Mouse (Mus musculus): ENCODE results near the gene Rnf216. TPM values are rescaled to one million over a fixed set of nuclear protein-coding genes. Genes with fewer than 3 reads are reported as not detected.
A peak's percentile ranks its signal among the peaks of the same experiment; 100 is the strongest.

Rnf216 gene
- polyA plus RNA-seq, 1 experiment from 2014 or later, result 27.2 TPM

DNA sequence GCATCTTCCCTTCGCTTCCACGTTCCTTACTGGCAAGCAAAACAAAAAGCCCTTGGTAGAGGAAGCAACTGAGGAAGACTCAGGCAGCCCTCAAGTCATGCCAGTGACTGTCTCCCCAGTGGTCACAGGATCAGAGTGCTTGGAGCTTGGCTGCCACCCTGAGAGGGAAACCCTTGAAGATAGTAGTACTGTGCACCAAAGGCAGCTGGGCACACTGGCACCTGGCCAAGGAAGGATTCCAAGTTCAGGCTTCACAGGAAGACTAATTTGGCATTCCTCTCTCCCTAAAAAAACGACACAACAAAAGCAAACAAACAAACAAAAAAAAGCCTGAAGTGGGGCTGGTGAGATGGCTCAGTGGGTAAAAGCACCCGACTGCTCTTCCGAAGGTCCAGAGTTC, 124.3 kb downstream of the Rnf216 start:
- Histone ChIP-seq H3K4me1 (ENCODE audit: control insufficient read depth, insufficient read depth, low read depth, low read length) (no peaks in the 10 kb centered on the region), H3K4me3 (ENCODE audit: low read length) (no peak overlapping the region), H3K27me3 (replicated peaks; ENCODE audit: control insufficient read depth, insufficient read depth, low read length) (no peaks in the 10 kb centered on the region), H3K4me2 (ENCODE audit: low read length) (no peak overlapping the region), H3K27ac (ENCODE audit: low read depth, low read length) (peak overlapping the region; percentile 20; the same call in 1 of the 2 replicates), H3K9ac (ENCODE audit: low read depth, low read length) (no peak overlapping the region), H3K9me3 (ENCODE audit: control insufficient read depth, low read length) (no peaks in the 10 kb centered on the region), H3K36me3 (ENCODE audit: control insufficient read depth, insufficient read depth, low read length) (peaks cover 6% of the 10 kb centered on the region; the same call in 1 of the 2 replicates)
- 74% methylated on average over 5 of the region's 5 CpGs for WGBS
- peak; percentile 69; the same call in 1 of the 2 replicates for ATAC-seq

DNA sequence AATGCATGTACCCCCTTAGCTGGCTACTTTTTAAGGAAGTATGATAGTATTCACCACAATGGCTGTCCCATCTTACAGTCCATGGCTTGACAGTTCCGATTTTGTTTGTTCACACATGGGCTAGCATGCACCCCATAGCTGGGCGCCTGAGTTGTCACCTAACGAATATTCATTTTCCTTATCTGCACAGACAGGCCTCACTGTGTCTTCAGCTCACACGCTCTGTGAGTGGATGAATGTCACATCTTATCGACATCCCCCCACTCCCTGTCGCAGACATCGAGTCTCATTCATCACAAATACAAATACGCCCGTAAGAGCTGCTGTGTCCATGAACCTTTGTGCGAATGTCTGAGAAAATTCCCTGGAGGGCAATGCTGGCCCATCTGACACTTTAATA, 128.5 kb downstream of the Rnf216 start:
- H3K27me3 ChIP-seq (replicated peaks; ENCODE audit: control insufficient read depth, insufficient read depth, low read length), result no peaks in the 10 kb centered on the region
- H3K27ac ChIP-seq (ENCODE audit: low read depth, low read length), result no peak overlapping the region
- no peak for ATAC-seq
- no peak overlapping the region for H3K9ac ChIP-seq (ENCODE audit: low read depth, low read length)
- WGBS, result 75% methylated on average over 10 of the region's 10 CpGs
- no peaks in the 10 kb centered on the region for H3K9me3 ChIP-seq (ENCODE audit: control insufficient read depth, low read length)
- H3K4me1 ChIP-seq (ENCODE audit: control insufficient read depth, insufficient read depth, low read depth, low read length), result no peaks in the 10 kb centered on the region
- no peak overlapping the region for H3K4me3 ChIP-seq (ENCODE audit: low read length)
- no peaks in the 10 kb centered on the region for H3K36me3 ChIP-seq (ENCODE audit: control insufficient read depth, insufficient read depth, low read length)
- no peak overlapping the region for H3K4me2 ChIP-seq (ENCODE audit: low read length)

DNA sequence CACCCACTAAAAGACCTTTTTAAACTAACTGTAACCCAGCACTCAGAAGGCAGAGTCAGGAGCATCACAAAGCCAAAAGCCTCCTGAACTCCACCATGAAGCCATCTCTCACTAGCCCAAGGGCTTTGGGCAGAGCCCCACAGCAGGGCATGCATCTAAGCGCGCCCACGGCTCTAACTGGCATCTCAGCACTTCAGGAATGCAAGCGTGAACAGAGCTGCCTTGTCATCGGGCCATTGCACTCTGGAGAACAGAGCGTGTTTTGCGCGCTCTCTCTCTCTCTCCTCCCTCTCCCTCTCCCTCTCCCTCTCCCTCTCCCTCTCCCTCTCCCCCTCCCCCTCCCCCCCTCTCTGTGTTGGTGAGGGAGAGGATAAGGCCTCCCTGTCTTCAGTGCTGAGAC, 129.6 kb downstream of the Rnf216 start:
- Histone ChIP-seq H3K27me3 (replicated peaks; ENCODE audit: control insufficient read depth, insufficient read depth, low read length) (no peaks in the 10 kb centered on the region), H3K36me3 (ENCODE audit: control insufficient read depth, insufficient read depth, low read length) (no peaks in the 10 kb centered on the region), H3K4me2 (ENCODE audit: low read length) (no peak overlapping the region), H3K4me1 (ENCODE audit: control insufficient read depth, insufficient read depth, low read depth, low read length) (no peaks in the 10 kb centered on the region), H3K27ac (ENCODE audit: low read depth, low read length) (no peak overlapping the region), H3K4me3 (ENCODE audit: low read length) (no peak overlapping the region), H3K9ac (ENCODE audit: low read depth, low read length) (no peak overlapping the region), H3K9me3 (ENCODE audit: control insufficient read depth, low read length) (no peaks in the 10 kb centered on the region)
- ATAC-seq, result no peak
- WGBS, result 56% methylated on average over 8 of the region's 8 CpGs

DNA sequence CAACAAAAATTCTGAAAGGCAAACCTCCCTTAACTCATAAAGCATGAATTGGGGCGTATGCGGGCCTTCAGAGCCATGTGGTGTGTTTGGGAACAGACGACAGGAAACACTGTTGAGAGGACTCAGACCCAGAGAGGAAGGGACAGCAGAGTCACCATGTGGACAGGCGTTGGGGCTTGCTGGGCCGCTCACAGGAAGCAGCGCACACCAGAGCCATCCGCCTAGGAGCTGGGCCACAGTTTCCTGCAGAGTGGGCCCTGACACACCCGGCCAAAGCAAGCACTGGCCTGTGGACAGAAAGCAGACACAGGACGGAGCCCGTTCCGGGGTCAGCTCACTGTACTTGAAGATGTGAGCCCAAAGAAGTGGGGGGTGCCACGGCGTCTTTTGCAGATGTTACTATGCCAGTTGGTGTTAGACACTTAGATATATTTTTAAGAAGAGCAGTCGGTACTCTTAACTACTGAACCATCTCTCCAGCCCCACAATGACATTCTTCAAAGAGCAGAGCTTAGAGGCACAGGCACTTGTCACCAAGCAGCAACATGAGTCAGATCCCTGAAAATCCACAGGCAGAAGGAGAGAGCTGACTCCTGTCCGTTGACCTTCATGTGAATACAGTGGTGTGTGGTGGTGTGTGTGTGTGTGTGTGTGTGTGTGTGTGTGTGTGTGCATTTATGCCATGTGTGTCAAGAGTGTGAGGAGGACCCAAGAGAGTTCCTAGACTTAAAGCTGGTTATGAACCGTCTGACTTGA, 130.6 kb downstream of the Rnf216 start:
- Histone ChIP-seq H3K9me3 (ENCODE audit: control insufficient read depth, low read length) (no peaks in the 10 kb centered on the region), H3K4me2 (ENCODE audit: low read length) (no peak overlapping the region), H3K4me3 (ENCODE audit: low read length) (no peak overlapping the region), H3K27ac (ENCODE audit: low read depth, low read length) (no peak overlapping the region), H3K4me1 (ENCODE audit: control insufficient read depth, insufficient read depth, low read depth, low read length) (no peaks in the 10 kb centered on the region), H3K9ac (ENCODE audit: low read depth, low read length) (no peak overlapping the region), H3K27me3 (replicated peaks; ENCODE audit: control insufficient read depth, insufficient read depth, low read length) (no peaks in the 10 kb centered on the region), H3K36me3 (ENCODE audit: control insufficient read depth, insufficient read depth, low read length) (no peaks in the 10 kb centered on the region)
- 80% methylated on average over 16 of the region's 16 CpGs for WGBS
- ATAC-seq, result no peak

DNA sequence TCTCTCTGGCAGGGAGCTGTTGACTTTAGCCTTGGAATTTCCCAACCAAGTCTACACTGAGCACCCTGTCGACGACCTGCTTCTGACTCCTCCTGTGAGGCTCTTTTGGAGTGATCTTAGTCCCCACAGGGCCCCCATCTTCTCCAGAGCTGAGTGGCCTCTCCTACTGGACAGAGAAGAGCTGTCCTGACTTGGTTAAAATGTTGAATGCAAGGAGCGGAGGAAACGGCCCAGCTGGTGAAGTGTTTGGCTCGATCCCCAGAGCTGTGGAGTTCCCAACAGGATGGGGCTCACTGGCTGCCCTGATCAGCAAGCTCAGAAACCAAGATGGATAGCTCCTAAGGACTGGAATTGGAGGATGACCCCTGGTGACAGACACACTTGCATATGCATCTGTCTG, 136.3 kb downstream of the Rnf216 start:
- Histone ChIP-seq H3K4me3 (ENCODE audit: low read length) (no peak overlapping the region), H3K27ac (ENCODE audit: low read depth, low read length) (peak overlapping the region; percentile 31), H3K9ac (ENCODE audit: low read depth, low read length) (no peak overlapping the region), H3K27me3 (replicated peaks; ENCODE audit: control insufficient read depth, insufficient read depth, low read length) (no peaks in the 10 kb centered on the region), H3K36me3 (ENCODE audit: control insufficient read depth, insufficient read depth, low read length) (peaks cover 17% of the 10 kb centered on the region), H3K4me2 (ENCODE audit: low read length) (no peak overlapping the region), H3K9me3 (ENCODE audit: control insufficient read depth, low read length) (no peaks in the 10 kb centered on the region), H3K4me1 (ENCODE audit: control insufficient read depth, insufficient read depth, low read depth, low read length) (peaks cover 11% of the 10 kb centered on the region; the same call in 1 of the 2 replicates)
- 33% methylated on average over 5 of the region's 5 CpGs for whole genome bisulfite sequencing
- ATAC-seq, result peak; percentile 35; the same call in 1 of the 2 replicates

DNA sequence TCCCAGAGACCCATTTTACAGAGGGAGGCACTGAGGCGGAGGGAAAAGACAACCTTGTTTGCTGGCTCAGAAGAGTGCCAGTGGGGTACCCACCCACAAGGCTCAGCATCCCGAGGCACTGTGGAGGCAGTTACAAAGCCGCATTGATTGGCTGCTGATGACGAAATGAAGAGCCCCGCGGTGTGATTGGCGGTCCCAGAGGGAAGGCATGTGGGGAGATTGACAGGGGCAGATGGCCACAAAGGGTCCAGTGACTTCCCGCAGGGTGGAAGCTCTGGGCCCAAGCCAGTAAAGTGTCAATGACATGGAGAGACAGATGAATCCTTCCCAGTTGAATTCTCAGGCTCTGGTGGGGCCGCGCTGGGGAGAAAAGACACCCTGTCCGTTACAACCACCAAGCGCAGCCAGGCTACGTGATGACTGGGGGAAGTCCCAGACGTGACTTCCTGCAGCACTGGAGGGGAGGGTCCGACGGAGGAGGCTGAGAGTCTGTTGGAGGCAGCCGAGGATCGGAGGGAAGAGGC, 138.1 kb downstream of the Rnf216 start:
- ATAC-seq, result peak; percentile 77
- 5% methylated on average over 18 of the region's 18 CpGs for WGBS
- Histone ChIP-seq H3K9me3 (ENCODE audit: control insufficient read depth, low read length) (no peaks in the 10 kb centered on the region), H3K27me3 (replicated peaks; ENCODE audit: control insufficient read depth, insufficient read depth, low read length) (no peaks in the 10 kb centered on the region), H3K36me3 (ENCODE audit: control insufficient read depth, insufficient read depth, low read length) (peaks cover 33% of the 10 kb centered on the region), H3K4me2 (ENCODE audit: low read length) (peak overlapping the region; percentile 42), H3K27ac (ENCODE audit: low read depth, low read length) (peak overlapping the region; percentile 67), H3K9ac (ENCODE audit: low read depth, low read length) (peak overlapping the region; percentile 52), H3K4me1 (ENCODE audit: control insufficient read depth, insufficient read depth, low read depth, low read length) (peaks cover 11% of the 10 kb centered on the region; the same call in 1 of the 2 replicates), H3K4me3 (ENCODE audit: low read length) (peak overlapping the region; percentile 4; the same call in 1 of the 2 replicates)

DNA sequence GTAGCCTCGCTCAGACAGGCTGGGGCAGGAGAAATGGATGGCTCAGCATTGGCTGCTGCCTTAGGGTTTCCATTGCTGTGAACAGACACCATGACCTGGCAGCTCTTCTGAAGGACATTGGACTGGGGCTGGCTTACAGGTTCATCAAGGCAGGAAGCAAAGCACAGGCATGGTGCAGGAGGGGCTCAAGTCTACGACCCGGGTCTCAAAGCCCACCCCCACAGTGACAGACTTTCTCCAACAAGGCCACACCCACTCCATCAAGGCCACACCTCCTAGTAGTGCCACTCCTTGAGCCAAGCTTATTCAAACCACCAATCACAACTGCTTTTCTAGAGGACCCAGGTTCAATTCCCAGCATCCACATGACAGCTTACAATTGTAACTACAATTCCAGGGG, 138.8 kb downstream of the Rnf216 start:
- H3K9ac ChIP-seq (ENCODE audit: low read depth, low read length), result no peak overlapping the region
- H3K4me2 ChIP-seq (ENCODE audit: low read length), result no peak overlapping the region
- H3K27me3 ChIP-seq (replicated peaks; ENCODE audit: control insufficient read depth, insufficient read depth, low read length), result no peaks in the 10 kb centered on the region
- H3K27ac ChIP-seq (ENCODE audit: low read depth, low read length), result no peak overlapping the region
- H3K4me3 ChIP-seq (ENCODE audit: low read length), result no peak overlapping the region
- peaks cover 36% of the 10 kb centered on the region for H3K36me3 ChIP-seq (ENCODE audit: control insufficient read depth, insufficient read depth, low read length)
- no peak for ATAC-seq
- no peaks in the 10 kb centered on the region for H3K9me3 ChIP-seq (ENCODE audit: control insufficient read depth, low read length)
- peaks cover 11% of the 10 kb centered on the region; the same call in 1 of the 2 replicates for H3K4me1 ChIP-seq (ENCODE audit: control insufficient read depth, insufficient read depth, low read depth, low read length)
- WGBS, result 59% methylated on average over 3 of the region's 3 CpGs

DNA sequence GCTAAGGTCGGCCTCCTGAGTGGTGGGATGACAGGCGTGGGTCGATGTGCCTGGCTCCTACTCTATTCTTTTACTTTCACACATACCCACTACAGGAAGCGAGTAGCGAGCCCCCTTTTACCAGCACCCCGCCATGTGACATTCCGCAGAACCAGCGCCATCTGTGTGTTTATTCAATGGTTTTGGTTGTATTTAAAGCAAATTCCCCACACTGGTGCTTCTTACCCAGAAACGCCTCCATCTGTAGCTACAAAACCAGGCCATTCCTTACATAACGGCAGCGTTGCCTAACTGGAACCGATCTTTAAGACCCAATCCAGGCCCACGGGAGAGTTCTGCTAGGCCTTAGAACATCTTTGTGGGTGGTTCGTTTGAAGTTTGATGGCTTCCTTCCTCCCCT, 144.4 kb downstream of the Rnf216 start:
- peaks cover 34% of the 10 kb centered on the region for H3K36me3 ChIP-seq (ENCODE audit: control insufficient read depth, insufficient read depth, low read length)
- H3K4me3 ChIP-seq (ENCODE audit: low read length), result no peak overlapping the region
- H3K27ac ChIP-seq (ENCODE audit: low read depth, low read length), result no peak overlapping the region
- H3K4me1 ChIP-seq (ENCODE audit: control insufficient read depth, insufficient read depth, low read depth, low read length), result peaks cover 27% of the 10 kb centered on the region
- no peak overlapping the region for H3K9ac ChIP-seq (ENCODE audit: low read depth, low read length)
- 91% methylated on average over 14 of the region's 14 CpGs for WGBS
- no peaks in the 10 kb centered on the region for H3K27me3 ChIP-seq (replicated peaks; ENCODE audit: control insufficient read depth, insufficient read depth, low read length)
- no peak for ATAC-seq
- no peak overlapping the region for H3K4me2 ChIP-seq (ENCODE audit: low read length)
- no peaks in the 10 kb centered on the region for H3K9me3 ChIP-seq (ENCODE audit: control insufficient read depth, low read length)

DNA sequence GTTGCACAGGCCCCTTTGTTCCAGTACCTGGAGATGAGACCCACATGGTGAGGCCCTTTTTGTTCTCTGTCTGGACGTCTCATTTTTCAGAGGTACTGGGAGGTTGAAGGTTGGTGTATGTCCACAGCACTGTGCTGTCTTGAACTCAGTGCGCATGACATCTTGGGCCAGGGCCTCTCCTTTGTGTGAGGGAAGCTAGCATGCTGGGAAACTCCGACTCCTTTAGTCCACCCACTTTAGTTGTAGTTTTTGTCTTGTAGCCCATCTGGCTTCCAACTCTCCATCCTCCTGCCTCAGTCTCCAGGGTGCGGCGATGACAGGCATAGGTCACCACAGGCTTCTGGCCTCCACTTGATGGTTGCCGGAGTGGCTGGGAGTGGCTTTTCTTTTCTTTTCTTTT, 148.1 kb downstream of the Rnf216 start:
- no peak for ATAC-seq
- Histone ChIP-seq H3K4me3 (ENCODE audit: low read length) (peak overlapping the region; percentile 96), H3K4me1 (ENCODE audit: control insufficient read depth, insufficient read depth, low read depth, low read length) (peaks cover 35% of the 10 kb centered on the region), H3K27ac (ENCODE audit: low read depth, low read length) (peak overlapping the region; percentile 97), H3K4me2 (ENCODE audit: low read length) (peak overlapping the region; percentile 97), H3K9ac (ENCODE audit: low read depth, low read length) (peak overlapping the region; percentile 97), H3K36me3 (ENCODE audit: control insufficient read depth, insufficient read depth, low read length) (peaks cover 2% of the 10 kb centered on the region), H3K9me3 (ENCODE audit: control insufficient read depth, low read length) (no peaks in the 10 kb centered on the region), H3K27me3 (replicated peaks; ENCODE audit: control insufficient read depth, insufficient read depth, low read length) (no peaks in the 10 kb centered on the region)
- WGBS, result 35% methylated on average over 6 of the region's 6 CpGs

Measured in hindbrain, embryonic 16.5 days (tissue).